Mouse (Mus musculus): Measurements from ENCODE around the gene Scnn1g. TPM values are rescaled to one million over a fixed set of nuclear protein-coding genes. Genes with fewer than 3 reads are reported as not detected.
A peak's percentile ranks its signal among the peaks of the same experiment; 100 is the strongest.

Scnn1g gene
- total and polyA plus RNA-seq, 3 experiments, result 0.11 TPM; not detected in 2

GRCm38 (mm10) chr7:121711171-121711570, 23.1 kb upstream of the Scnn1g start:
- TF ChIP-seq TAL1 (conservative IDR thresholded peaks at IDR 0.05; ENCODE audit: low read depth, low read length) (no peak), CTCF (IDR thresholded peaks at IDR 0.05; ENCODE audit: low read depth, low read length) (no peak), POLR2AphosphoS5 (IDR thresholded peaks at IDR 0.05; ENCODE audit: insufficient replicate concordance, low read depth, low read length) (no peak), GATA2 (IDR thresholded peaks at IDR 0.05; ENCODE audit: borderline replicate concordance, low read depth, low read length) (no peak), GATA1 (IDR thresholded peaks at IDR 0.05; ENCODE audit: borderline replicate concordance, low read length) (no peak)
- DNase-seq (ENCODE audit: low spot score), result no peak
- H3K4me1 ChIP-seq (ENCODE audit: insufficient read depth, low read depth, low read length), result peaks cover 11% of the 10 kb centered on the region
- no peaks in the 10 kb centered on the region for H3K9me3 ChIP-seq (replicated peaks)
- no peak for ATAC-seq (ENCODE audit: extremely low read depth, insufficient number of reproducible peaks, low FRiP score, poor library complexity, severe bottlenecking)
- peaks cover 37% of the 10 kb centered on the region for H3K27me3 ChIP-seq (ENCODE audit: insufficient read depth, low read length)
- H3K36me3 ChIP-seq (replicated peaks), result no peaks in the 10 kb centered on the region
- no peak overlapping the region for H3K4me3 ChIP-seq (ENCODE audit: low read depth, low read length)

- no peak for ATAC-seq (ENCODE audit: extremely low read depth, insufficient number of reproducible peaks, low FRiP score, poor library complexity, severe bottlenecking)
- TF ChIP-seq GATA1 (IDR thresholded peaks at IDR 0.05; ENCODE audit: borderline replicate concordance, low read length), result no peak
- no peak for TF ChIP-seq POLR2AphosphoS5 (IDR thresholded peaks at IDR 0.05; ENCODE audit: insufficient replicate concordance, low read depth, low read length)
- no peak for TF ChIP-seq CTCF (IDR thresholded peaks at IDR 0.05; ENCODE audit: low read depth, low read length)
- no peak for TF ChIP-seq TAL1 (conservative IDR thresholded peaks at IDR 0.05; ENCODE audit: low read depth, low read length)
- TF ChIP-seq GATA2 (IDR thresholded peaks at IDR 0.05; ENCODE audit: borderline replicate concordance, low read depth, low read length), result no peak
- no peaks in the 10 kb centered on the region for H3K36me3 ChIP-seq (replicated peaks)
- H3K9me3 ChIP-seq (replicated peaks), result no peaks in the 10 kb centered on the region
- no peak for DNase-seq (ENCODE audit: low spot score)
- peaks cover 26% of the 10 kb centered on the region for H3K27me3 ChIP-seq (ENCODE audit: insufficient read depth, low read length)
- no peak overlapping the region for H3K4me3 ChIP-seq (ENCODE audit: low read depth, low read length)
- no peaks in the 10 kb centered on the region for H3K4me1 ChIP-seq (ENCODE audit: insufficient read depth, low read depth, low read length)
Observed at GRCm38 (mm10) chr7:121717031-121717430, 17.2 kb upstream of the Scnn1g start.

- H3K36me3 ChIP-seq (replicated peaks), result no peaks in the 10 kb centered on the region
- TF ChIP-seq CTCF (IDR thresholded peaks at IDR 0.05; ENCODE audit: low read depth, low read length) (no peak), GATA2 (IDR thresholded peaks at IDR 0.05; ENCODE audit: borderline replicate concordance, low read depth, low read length) (no peak), TAL1 (conservative IDR thresholded peaks at IDR 0.05; ENCODE audit: low read depth, low read length) (no peak), POLR2AphosphoS5 (IDR thresholded peaks at IDR 0.05; ENCODE audit: insufficient replicate concordance, low read depth, low read length) (no peak)
- H3K27me3 ChIP-seq (ENCODE audit: insufficient read depth, low read length), result peaks cover 17% of the 10 kb centered on the region; the same call in 1 of the 2 replicates
- no peaks in the 10 kb centered on the region for H3K9me3 ChIP-seq (replicated peaks)
- DNase-seq (ENCODE audit: low spot score) (peak; percentile 29), ATAC-seq (ENCODE audit: extremely low read depth, insufficient number of reproducible peaks, low FRiP score, poor library complexity, severe bottlenecking) (no peak)
- H3K4me3 ChIP-seq (ENCODE audit: low read depth, low read length), result no peak overlapping the region
- 0 out of 2 replicates have a peak, but pooled peaks cover 2% of the 10 kb centered on the region for H3K4me1 ChIP-seq (ENCODE audit: insufficient read depth, low read depth, low read length)
Observed at GRCm38 (mm10) chr7:121730225-121730624, 4.1 kb upstream of the Scnn1g start.

GRCm38 (mm10) chr7:121737511-121738415, 3.5 kb downstream of the Scnn1g start:
- Histone ChIP-seq H3K36me3 (replicated peaks) (no peaks in the 10 kb centered on the region), H3K4me1 (ENCODE audit: insufficient read depth, low read depth, low read length) (0 out of 2 replicates have a peak, but pooled peaks cover 2% of the 10 kb centered on the region), H3K4me3 (ENCODE audit: low read depth, low read length) (no peak overlapping the region), H3K27me3 (ENCODE audit: insufficient read depth, low read length) (peaks cover 20% of the 10 kb centered on the region), H3K9me3 (replicated peaks) (no peaks in the 10 kb centered on the region)
- DNase-seq (ENCODE audit: low spot score) (no peak), ATAC-seq (ENCODE audit: extremely low read depth, insufficient number of reproducible peaks, low FRiP score, poor library complexity, severe bottlenecking) (no peak)
- TF ChIP-seq POLR2AphosphoS5 (IDR thresholded peaks at IDR 0.05; ENCODE audit: insufficient replicate concordance, low read depth, low read length) (no peak), GATA2 (IDR thresholded peaks at IDR 0.05; ENCODE audit: borderline replicate concordance, low read depth, low read length) (no peak), TAL1 (conservative IDR thresholded peaks at IDR 0.05; ENCODE audit: low read depth, low read length) (no peak), CTCF (IDR thresholded peaks at IDR 0.05; ENCODE audit: low read depth, low read length) (no peak), GATA1 (IDR thresholded peaks at IDR 0.05; ENCODE audit: borderline replicate concordance, low read length) (no peak)

- Histone ChIP-seq H3K36me3 (replicated peaks) (no peaks in the 10 kb centered on the region), H3K4me1 (ENCODE audit: insufficient read depth, low read depth, low read length) (no peaks in the 10 kb centered on the region), H3K9me3 (replicated peaks) (no peaks in the 10 kb centered on the region), H3K27me3 (ENCODE audit: insufficient read depth, low read length) (no peaks in the 10 kb centered on the region), H3K4me3 (ENCODE audit: low read depth, low read length) (no peak overlapping the region)
- no peak for ATAC-seq (ENCODE audit: extremely low read depth, insufficient number of reproducible peaks, low FRiP score, poor library complexity, severe bottlenecking)
- no peak for DNase-seq (ENCODE audit: low spot score)
- TF ChIP-seq GATA2 (IDR thresholded peaks at IDR 0.05; ENCODE audit: borderline replicate concordance, low read depth, low read length), result no peak
- no peak for TF ChIP-seq GATA1 (IDR thresholded peaks at IDR 0.05; ENCODE audit: borderline replicate concordance, low read length)
- no peak for TF ChIP-seq POLR2AphosphoS5 (IDR thresholded peaks at IDR 0.05; ENCODE audit: insufficient replicate concordance, low read depth, low read length)
- TF ChIP-seq CTCF (IDR thresholded peaks at IDR 0.05; ENCODE audit: low read depth, low read length), result no peak
- no peak for TF ChIP-seq TAL1 (conservative IDR thresholded peaks at IDR 0.05; ENCODE audit: low read depth, low read length)
Observed at GRCm38 (mm10) chr7:121750244-121750643, 16.0 kb downstream of the Scnn1g start.

- no peaks in the 10 kb centered on the region for H3K36me3 ChIP-seq (replicated peaks)
- ATAC-seq (ENCODE audit: extremely low read depth, insufficient number of reproducible peaks, low FRiP score, poor library complexity, severe bottlenecking) (no peak), DNase-seq (ENCODE audit: low spot score) (no peak)
- H3K9me3 ChIP-seq (replicated peaks), result no peaks in the 10 kb centered on the region
- H3K27me3 ChIP-seq (ENCODE audit: insufficient read depth, low read length), result 0 out of 2 replicates have a peak, but pooled peaks cover 6% of the 10 kb centered on the region
- H3K4me1 ChIP-seq (ENCODE audit: insufficient read depth, low read depth, low read length), result no peaks in the 10 kb centered on the region
- no peak overlapping the region for H3K4me3 ChIP-seq (ENCODE audit: low read depth, low read length)
- TF ChIP-seq GATA2 (IDR thresholded peaks at IDR 0.05; ENCODE audit: borderline replicate concordance, low read depth, low read length), result no peak
- no peak for TF ChIP-seq CTCF (IDR thresholded peaks at IDR 0.05; ENCODE audit: low read depth, low read length)
- no peak for TF ChIP-seq GATA1 (IDR thresholded peaks at IDR 0.05; ENCODE audit: borderline replicate concordance, low read length)
- no peak for TF ChIP-seq TAL1 (conservative IDR thresholded peaks at IDR 0.05; ENCODE audit: low read depth, low read length)
- no peak for TF ChIP-seq POLR2AphosphoS5 (IDR thresholded peaks at IDR 0.05; ENCODE audit: insufficient replicate concordance, low read depth, low read length)
Observed at GRCm38 (mm10) chr7:121754748-121755147, 20.5 kb downstream of the Scnn1g start.
